Mouse (Mus musculus): Measurements from ENCODE around the gene Hoxc11. TPM values are rescaled to one million over a fixed set of nuclear protein-coding genes. Genes with fewer than 3 reads are reported as not detected.

The Hoxc11 gene
- total RNA-seq, 2 experiments from 2014 or later = 6.9 to 11.7 TPM

- intact Hi-C loops (cut with DNase I) = no loop called here
- peak overlapping the region; percentile 99 for H3K27ac ChIP-seq
- peak overlapping the region; percentile 53 for H3K4me3 ChIP-seq
- peak; percentile 52 for TF ChIP-seq CTCF (IDR thresholded peaks at IDR 0.05)
- peak; percentile 59 for DNase-seq
Observed at GRCm38 (mm10) chr15:102970740-102971139, 16.5 kb downstream of the Hoxc11 start.

DNA sequence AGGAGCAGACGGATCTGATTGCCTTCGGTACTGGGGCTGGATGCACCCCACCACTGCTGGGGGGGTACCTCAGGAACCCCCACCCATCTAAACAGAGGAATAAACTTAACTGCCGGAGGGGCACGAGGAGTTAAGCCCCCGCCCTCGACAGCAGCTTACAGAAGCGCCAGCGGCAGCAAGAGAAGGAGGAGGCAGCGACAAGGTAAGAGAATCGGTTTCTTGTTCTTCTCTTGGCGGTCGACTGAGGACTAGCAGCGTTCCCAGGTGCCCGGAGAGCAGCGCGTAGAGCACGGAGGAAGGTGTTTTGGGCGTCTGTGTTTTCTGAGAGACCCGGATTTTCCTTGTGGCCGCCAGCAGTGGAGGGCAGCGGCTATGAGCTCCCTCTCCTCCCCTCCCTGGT lies 18.0 kb downstream of the Hoxc11 start:
- no peak for DNase-seq
- H3K27ac ChIP-seq = peak overlapping the region; percentile 99
- peak overlapping the region; percentile 65 for H3K4me3 ChIP-seq
- TF ChIP-seq CTCF (IDR thresholded peaks at IDR 0.05) = no peak
- intact Hi-C loops (cut with DNase I) = no loop called here

- DNase-seq = no peak
- H3K27ac ChIP-seq = peak overlapping the region; percentile 99
- H3K4me3 ChIP-seq = peak overlapping the region; percentile 65
- intact Hi-C loops (cut with DNase I) = no loop called here
- no peak for TF ChIP-seq CTCF (IDR thresholded peaks at IDR 0.05)
Observed at GRCm38 (mm10) chr15:102972753-102973152, 18.5 kb downstream of the Hoxc11 start.

DNA sequence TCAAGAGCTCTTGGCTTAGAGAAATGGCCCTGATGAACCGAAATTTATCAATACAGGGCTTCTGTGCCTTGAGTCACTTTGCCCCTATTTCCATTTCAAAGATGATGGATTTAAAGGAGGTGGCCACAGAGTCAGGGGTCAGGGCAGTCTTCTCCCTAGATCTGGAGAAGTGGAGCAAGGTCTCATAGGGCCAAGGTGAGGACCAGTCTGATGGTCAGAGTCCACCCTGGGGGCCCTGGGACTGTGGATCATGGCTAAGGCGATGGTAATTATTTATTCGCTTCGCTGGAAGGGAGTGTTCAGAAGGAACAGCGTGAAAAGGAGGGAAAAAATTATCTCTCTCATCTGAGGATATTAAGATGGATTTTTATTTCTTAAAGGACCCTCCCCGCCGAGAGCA lies 20.8 kb downstream of the Hoxc11 start:
- peak overlapping the region; percentile 85 for H3K4me3 ChIP-seq
- peak overlapping the region; percentile 91 for H3K27ac ChIP-seq
- intact Hi-C loops (cut with DNase I) = no loop called here
- DNase-seq = peak; percentile 16
- TF ChIP-seq CTCF (IDR thresholded peaks at IDR 0.05) = no peak

GRCm38 (mm10) chr15:102975688-102976111 lies 21.5 kb downstream of the Hoxc11 start:
- intact Hi-C loops (cut with DNase I) = no loop called here
- peak overlapping the region; percentile 85 for H3K4me3 ChIP-seq
- TF ChIP-seq CTCF (IDR thresholded peaks at IDR 0.05) = no peak
- DNase-seq = peak; percentile 69
- peak overlapping the region; percentile 91 for H3K27ac ChIP-seq

GRCm38 (mm10) chr15:102976171-102976570 lies 21.9 kb downstream of the Hoxc11 start, which contains the start of gene Hoxc9:
Gene Hoxc9 (plus strand): TSS chr15:102976439.
- intact Hi-C loops (cut with DNase I) = no loop called here
- DNase-seq = peak; percentile 67
- TF ChIP-seq CTCF (IDR thresholded peaks at IDR 0.05) = no peak
- peak within 1 kb of the TSS; percentile 91 for H3K27ac ChIP-seq
- H3K4me3 ChIP-seq = peak within 1 kb of the TSS; percentile 85

DNA sequence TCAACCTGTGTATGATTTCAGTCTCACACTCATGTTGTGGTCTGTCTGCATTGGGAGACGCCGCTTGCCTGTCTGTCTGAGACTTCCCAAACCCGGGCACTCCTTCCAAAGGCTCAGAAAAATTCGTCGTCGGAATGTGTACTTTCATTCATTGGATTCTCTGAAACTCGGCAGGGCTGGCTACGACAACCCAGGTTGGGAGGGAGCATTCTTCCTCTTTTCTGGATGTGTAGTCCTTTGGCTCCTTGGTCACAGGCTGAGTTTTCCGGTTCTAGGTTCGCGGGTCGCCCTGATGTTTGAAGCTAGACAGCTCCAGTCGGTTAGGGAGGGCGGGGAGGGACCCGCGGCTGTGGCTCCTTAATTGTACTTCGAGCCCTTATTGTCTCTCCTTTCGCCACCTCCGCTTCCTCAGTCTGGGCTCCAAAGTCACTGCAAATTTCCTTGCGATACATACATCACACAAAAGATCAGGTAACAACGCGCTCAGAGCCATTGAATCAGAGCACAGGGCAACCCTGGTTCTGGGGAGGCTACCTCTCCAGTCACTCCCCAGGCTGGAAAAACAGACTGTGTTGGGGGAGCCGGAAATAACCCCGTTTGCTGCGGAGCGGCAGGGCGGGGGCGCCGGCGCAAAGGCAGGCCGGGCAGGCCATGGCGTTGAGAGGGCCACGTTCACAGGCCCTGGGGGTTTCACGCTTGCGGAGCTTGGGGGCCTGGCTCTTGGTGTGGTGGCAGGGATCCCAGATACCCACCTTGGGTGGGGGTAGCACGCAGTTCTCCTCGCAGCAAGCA lies 22.6 kb downstream of the Hoxc11 start:
- Histone ChIP-seq H3K27ac (peak overlapping the region; percentile 91), H3K4me3 (peak overlapping the region; percentile 85)
- TF ChIP-seq CTCF (IDR thresholded peaks at IDR 0.05) = no peak
- intact Hi-C loops (cut with DNase I) = no loop called here
- DNase-seq = peak; percentile 72

- Histone ChIP-seq H3K27ac (peak overlapping the region; percentile 91), H3K4me3 (peak overlapping the region; percentile 85)
- DNase-seq = peak; percentile 42
- TF ChIP-seq CTCF (IDR thresholded peaks at IDR 0.05) = no peak
- intact Hi-C loops (cut with DNase I) = no loop called here
Observed at GRCm38 (mm10) chr15:102977423-102977974, 23.3 kb downstream of the Hoxc11 start.

- H3K27ac ChIP-seq = peak overlapping the region; percentile 91
- intact Hi-C loops (cut with DNase I) = no loop called here
- H3K4me3 ChIP-seq = peak overlapping the region; percentile 85
- DNase-seq = peak; percentile 66
- TF ChIP-seq CTCF (IDR thresholded peaks at IDR 0.05) = no peak
Observed at GRCm38 (mm10) chr15:102978615-102979515, 24.6 kb downstream of the Hoxc11 start.

- intact Hi-C loops (cut with DNase I) = loop anchor here (2.0 kb wide), 1 partner anchor 13 kb away; the partner anchor contains the start of genes Hoxc10 and Hoxc5
- no peak for TF ChIP-seq CTCF (IDR thresholded peaks at IDR 0.05)
- H3K27ac ChIP-seq = peak overlapping the region; percentile 91
- peak; percentile 12 for DNase-seq
- H3K4me3 ChIP-seq = peak overlapping the region; percentile 81
Observed at GRCm38 (mm10) chr15:102979936-102980335, 25.7 kb downstream of the Hoxc11 start.

GRCm38 (mm10) chr15:102980352-102980751 lies 26.1 kb downstream of the Hoxc11 start:
- no peak for TF ChIP-seq CTCF (IDR thresholded peaks at IDR 0.05)
- Histone ChIP-seq H3K27ac (peak overlapping the region; percentile 91), H3K4me3 (peak overlapping the region; percentile 81)
- intact Hi-C loops (cut with DNase I) = loop anchor here (2.0 kb wide), 1 partner anchor 14 kb away; the partner anchor contains the start of genes Hoxc10 and Hoxc5
- DNase-seq = peak; percentile 16

DNA sequence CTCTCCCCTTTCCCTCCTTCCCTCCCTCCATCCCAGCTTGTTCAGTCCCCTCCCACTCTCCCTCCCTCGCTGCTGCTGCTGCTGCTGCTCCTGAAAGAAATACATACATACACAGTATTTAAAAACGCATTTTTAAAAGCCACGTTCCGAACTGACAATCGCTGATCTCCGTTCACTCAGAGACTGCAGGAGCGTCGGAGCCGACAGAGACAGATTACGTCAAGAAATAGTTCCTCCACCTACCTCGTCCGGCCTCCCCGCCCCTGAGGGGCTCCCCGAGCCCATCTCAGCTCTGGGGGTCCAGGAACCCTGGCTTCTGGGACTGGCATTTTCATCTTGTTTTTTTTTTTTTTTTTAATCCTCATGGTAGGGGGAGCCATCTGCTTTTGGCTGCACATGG lies 26.7 kb downstream of the Hoxc11 start:
- intact Hi-C loops (cut with DNase I) = loop anchor here (2.0 kb wide), 1 partner anchor 14 kb away; the partner anchor contains the start of genes Hoxc10 and Hoxc5
- Histone ChIP-seq H3K27ac (peak overlapping the region; percentile 91), H3K4me3 (peak overlapping the region; percentile 81)
- DNase-seq = peak; percentile 52
- no peak for TF ChIP-seq CTCF (IDR thresholded peaks at IDR 0.05)

All from gastrocnemius, adult 2 months (tissue).